Mouse (Mus musculus) frontal cortex, postnatal 36 days (tissue): ENCODE measurements around the gene Cerkl.

Source experiments
- DNase-seq, 2 experiments: peaks; one replicate each; pipeline ENCODE4 v3.0.0; 2022; ENCODE audit warnings: low spot score in 2 of 2

Gene Cerkl

GRCm38 (mm10) chr2:79316182-79316880 lies 140.3 kb downstream of the Cerkl start:
- DNase-seq, result no peak

GRCm38 (mm10) chr2:79315108-79315507 lies 141.5 kb downstream of the Cerkl start:
- no peak for DNase-seq

GRCm38 (mm10) chr2:79312499-79312898 lies 144.1 kb downstream of the Cerkl start:
- DNase-seq, result no peak

GRCm38 (mm10) chr2:79309454-79310118 lies 147.0 kb downstream of the Cerkl start:
- DNase-seq, result peak in 1 of 2 experiments; percentile 48

GRCm38 (mm10) chr2:79307549-79307948 lies 149.0 kb downstream of the Cerkl start:
- DNase-seq, result peak in 1 of 2 experiments; percentile 62

GRCm38 (mm10) chr2:79302398-79302797 lies 154.2 kb downstream of the Cerkl start:
- no peak for DNase-seq

- DNase-seq, result peak in 1 of 2 experiments; percentile 22
These were observed 164.2 kb downstream of the Cerkl start for GRCm38 (mm10) chr2:79292431-79292830.

- no peak for DNase-seq
These were observed 164.7 kb downstream of the Cerkl start for GRCm38 (mm10) chr2:79291922-79292321.

GRCm38 (mm10) chr2:79290149-79290548 lies 166.4 kb downstream of the Cerkl start:
- DNase-seq, result no peak

GRCm38 (mm10) chr2:79284206-79284605 lies 172.4 kb downstream of the Cerkl start:
- DNase-seq, result no peak
